Mouse (Mus musculus) mammary gland, adult 2 months (tissue): ENCODE measurements around the gene Mmp11. TPM values are rescaled to one million over a fixed set of nuclear protein-coding genes. Genes with fewer than 3 reads are reported as not detected.

Source experiments
- polyA plus RNA-seq: library from polyadenylated mRNA; depleted of rRNA; stranded (reverse); fragments of >200 nt; gene quantifications from 2 replicates; pipeline ENCODE4 v1.2.3, GENCODE M21; 2012; ENCODE audit warnings: low replicate concordance; rRNA removed

The Mmp11 gene
- 32.1 and 37.9 TPM in 2 replicates for polyA plus RNA-seq

DNA sequence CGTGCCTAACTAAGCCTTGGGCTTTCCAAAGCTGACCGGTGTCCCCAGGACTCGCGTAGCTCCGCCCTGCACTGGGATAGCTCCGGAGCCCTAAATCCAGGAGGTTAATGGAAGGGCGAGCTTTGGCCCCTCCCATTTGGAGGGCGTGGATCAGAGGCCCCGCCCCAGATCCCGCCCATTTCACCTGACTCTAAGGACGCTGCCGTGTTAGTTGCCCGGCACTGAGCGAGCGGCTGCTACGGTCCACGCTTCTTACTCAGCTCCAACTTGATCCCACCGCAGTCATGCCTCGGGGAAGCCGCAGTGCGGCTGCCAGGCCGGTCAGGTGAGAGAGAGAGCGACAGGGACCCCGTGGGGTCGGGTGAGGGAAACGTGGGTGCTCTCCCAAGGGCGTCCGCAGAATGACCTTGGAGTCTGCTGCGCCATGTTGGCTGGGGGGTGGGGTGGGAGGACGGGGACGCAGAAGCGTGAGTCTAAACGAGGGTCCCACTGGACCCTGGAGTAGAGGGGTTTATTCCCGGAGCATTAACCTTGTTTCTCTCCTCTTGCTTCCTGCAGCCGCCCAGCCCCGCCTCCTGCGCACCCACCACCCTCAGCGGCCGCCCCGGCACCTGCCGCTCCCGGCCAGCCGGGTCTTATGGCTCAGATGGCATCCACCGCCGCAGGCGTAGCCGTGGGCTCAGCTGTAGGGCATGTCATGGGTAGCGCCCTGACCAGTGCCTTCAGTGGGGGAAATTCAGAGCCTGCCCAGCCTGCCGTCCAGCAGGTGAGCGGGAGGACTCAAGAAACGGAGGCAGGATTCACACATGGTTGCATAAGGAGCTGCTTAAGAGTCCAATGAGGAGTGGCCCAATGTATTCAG, at the start of gene Mmp11:
TSS of gene Mmp11 (minus strand) at position 817 of the 862 bp plus-strand sequence.

DNA sequence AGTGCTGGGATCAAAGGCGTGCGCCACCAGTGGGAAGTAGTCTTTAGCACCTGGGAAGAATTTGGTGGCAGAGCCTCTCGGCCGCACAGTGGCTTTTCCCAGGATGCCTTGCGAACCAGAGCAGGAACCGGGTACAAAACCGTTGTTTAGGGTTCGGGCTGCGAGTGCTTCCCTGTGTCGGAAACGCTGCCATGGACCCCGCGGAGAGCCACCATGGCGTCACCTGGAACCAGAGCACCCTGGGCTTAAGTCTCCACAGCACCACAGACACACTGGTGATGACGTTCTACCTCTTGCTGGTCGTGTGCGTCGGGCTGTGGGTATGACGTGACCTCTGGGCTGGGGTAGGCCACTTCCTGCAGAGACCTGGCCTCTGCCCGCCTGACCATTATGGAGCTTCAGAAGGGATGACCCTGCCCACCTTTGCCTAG, 18.1 kb upstream of the Mmp11 start, which contains the start of gene Gm5134:
TSS of gene Gm5134 (plus strand) at position 134 of the 431 bp plus-strand sequence.

DNA sequence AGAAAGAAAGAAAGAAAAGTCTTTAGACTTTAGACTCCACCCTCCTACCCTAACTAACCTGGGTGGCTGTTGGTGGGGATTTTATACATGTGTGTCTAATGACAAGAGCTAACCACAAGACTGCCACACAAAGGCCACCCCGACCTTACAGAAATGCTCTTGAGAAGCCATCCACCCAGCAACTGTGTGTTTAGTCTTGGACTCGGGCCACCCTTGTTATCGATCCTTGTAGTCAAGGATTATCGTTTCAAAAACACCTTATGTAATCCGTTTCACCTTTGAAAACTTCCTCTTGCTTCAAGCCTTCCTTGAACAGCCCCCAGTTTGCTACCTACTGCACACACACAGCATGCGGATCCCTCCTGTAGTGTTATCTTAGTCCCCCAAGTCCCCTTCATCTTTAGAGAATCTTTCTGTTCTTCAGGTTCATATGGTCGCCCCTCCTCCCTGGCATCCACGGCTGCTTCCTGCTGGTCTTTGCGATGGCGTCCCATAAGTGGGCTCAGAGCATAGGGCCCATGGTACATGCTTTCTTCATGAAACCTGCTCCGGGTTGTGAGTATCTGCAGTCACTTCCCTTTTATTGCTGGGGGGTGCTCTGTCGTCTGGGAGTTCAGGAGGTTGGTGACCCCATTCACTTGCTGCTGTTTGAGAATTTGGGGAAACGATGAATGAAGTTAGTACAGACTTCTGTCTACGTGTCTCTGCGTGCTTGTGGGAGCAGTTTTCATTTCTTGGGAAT, 6.6 kb upstream of the Mmp11 start, which contains the start of gene Vpreb3:
TSS of gene Vpreb3 (plus strand) at position 322 of the 742 bp plus-strand sequence.

GRCm38 (mm10) chr10:75940520-75940919, 4.2 kb upstream of the Mmp11 start, which contains the start of gene Gm867:
TSS of gene Gm867 (minus strand) at chr10:75940672.

DNA sequence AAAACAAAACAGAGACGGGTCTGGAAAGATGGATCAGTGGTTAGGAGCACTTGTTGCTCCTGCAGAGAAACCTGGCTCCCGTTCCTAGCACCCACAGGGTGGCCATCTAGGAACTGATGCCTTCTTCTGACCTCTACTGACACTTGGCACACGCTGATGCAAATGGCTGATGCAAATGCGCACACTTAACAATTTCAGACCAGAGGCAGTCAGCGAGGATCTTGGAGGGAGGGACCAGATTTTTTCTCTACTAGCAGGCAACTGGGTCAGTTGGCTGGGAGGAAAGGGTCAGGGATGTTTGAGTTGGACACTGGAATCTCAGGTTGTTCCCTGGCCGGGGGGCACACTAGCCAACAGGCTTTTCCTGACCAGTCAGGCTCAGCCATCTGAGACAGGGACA, 3.4 kb downstream of the Mmp11 start, which contains the start of gene Chchd10:
TSS of gene Chchd10 (plus strand) at position 240 of the 400 bp plus-strand sequence.

DNA sequence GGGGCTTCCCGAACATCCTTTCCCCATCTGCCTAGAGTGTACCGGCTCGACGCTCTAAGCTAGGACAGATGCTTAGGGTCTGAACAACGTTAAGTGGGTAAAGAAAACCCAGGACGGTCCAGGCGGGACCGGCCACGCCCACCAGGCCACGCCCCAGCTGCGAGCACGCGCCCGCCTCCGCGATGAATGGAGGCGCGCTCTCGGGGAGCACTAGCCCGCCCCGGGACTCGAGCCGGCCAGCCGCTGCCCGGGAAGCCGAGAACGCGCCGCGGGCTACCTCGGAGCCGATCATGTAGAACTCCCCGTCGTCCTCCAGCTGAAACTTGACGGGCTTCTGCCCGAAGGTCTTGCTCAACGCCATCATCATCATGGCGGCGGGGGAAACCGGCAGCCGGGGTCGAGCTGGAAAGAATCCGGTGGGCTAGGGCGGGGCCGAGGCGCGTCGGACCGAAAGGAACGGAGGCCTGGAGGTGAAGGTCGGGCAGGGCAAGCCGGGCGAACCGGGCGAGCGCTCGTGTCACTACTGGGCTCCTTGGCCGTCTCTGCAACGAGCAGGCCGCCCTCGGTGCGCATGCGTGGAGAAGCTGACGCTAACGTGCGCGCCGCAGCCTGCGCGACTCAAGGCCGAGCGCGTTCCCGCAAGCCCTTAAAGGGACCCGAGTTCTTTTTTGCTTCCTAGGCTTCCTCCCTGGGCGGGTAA, 15.1 kb downstream of the Mmp11 start, which contains the start of gene Smarcb1:
TSS of gene Smarcb1 (minus strand) at position 592 of the 700 bp plus-strand sequence.

DNA sequence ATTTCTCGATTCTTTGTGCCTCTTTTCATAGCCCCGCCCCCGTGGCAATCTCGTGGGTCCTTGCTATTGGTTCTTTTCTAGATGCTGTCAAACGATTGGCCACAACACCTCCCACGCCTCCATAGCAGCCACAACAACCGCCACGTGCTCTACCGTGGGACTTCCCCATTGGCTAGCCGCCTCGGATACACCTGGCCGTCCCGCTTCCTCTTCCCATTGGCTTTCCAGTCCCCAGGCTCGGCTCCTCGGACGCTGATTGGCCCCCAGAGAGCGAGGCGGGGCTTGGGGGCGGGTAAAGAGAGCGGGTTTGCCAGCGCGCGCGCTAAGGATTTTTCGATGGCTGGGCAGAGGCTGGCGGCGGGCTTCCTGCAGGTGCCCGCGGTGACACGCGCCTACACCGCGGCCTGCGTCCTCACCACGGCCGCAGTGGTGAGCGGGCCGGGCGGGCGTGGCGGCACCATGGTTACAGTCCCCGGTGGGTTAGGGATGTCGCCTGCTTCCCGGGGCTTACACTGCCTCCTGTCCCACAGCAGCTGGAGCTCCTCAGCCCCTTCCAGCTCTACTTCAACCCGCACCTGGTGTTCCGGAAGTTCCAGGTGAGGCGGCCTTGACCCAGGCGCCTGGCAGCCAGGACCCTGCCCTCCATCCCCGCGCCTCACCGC, 43.1 kb downstream of the Mmp11 start, which contains the start of gene Derl3:
TSS of gene Derl3 (plus strand) at position 325 of the 662 bp plus-strand sequence.

Other genes with a start within 250 kb of the Mmp11 start
- gene Cabin1, start 172.2 kb downstream of the Mmp11 start, polyA plus RNA-seq: 44.9 and 71.1 TPM in 2 replicates
- 124 and 130 TPM in 2 replicates for gene Ddt, start 163.1 kb downstream of the Mmp11 start, polyA plus RNA-seq
- 0.80 TPM in 1 of 2 replicates, not detected in the other for gene Gm20441, start 155.5 kb downstream of the Mmp11 start, polyA plus RNA-seq
- 29.5 and 31.8 TPM in 2 replicates for gene Gstt3, start 155.1 kb downstream of the Mmp11 start, polyA plus RNA-seq
- gene Gstt1, start 137.9 kb downstream of the Mmp11 start, polyA plus RNA-seq: 102 and 142 TPM in 2 replicates
- gene Gstt4, start 114.0 kb downstream of the Mmp11 start, polyA plus RNA-seq: 0.13 TPM in 1 of 2 replicates, not detected in the other
- gene Gstt2, start 99.1 kb downstream of the Mmp11 start, polyA plus RNA-seq: 154 and 183 TPM in 2 replicates
- gene Mif, start 76.3 kb downstream of the Mmp11 start, polyA plus RNA-seq: 840 and 1,446 TPM in 2 replicates
- gene Derl3, start 43.1 kb downstream of the Mmp11 start, polyA plus RNA-seq: 3.8 and 13.0 TPM in 2 replicates
- 38.7 and 48.1 TPM in 2 replicates for gene Smarcb1, start 14.9 kb downstream of the Mmp11 start, polyA plus RNA-seq
- gene Chchd10, start 3.4 kb downstream of the Mmp11 start, polyA plus RNA-seq: 802 and 1,034 TPM in 2 replicates
- gene Gm867, start 4.2 kb upstream of the Mmp11 start, polyA plus RNA-seq: 0.37 TPM in 1 of 2 replicates, not detected in the other
- gene Vpreb3, start 6.6 kb upstream of the Mmp11 start, polyA plus RNA-seq: 42.7 and 65.7 TPM in 2 replicates
- gene Gm5134, start 18.0 kb upstream of the Mmp11 start, polyA plus RNA-seq: 0.27 and 0.53 TPM in 2 replicates
- 5.6 and 6.7 TPM in 2 replicates for gene Zfp280b, start 96.2 kb upstream of the Mmp11 start, polyA plus RNA-seq
- gene Slc5a4b, start 174.5 kb upstream of the Mmp11 start, polyA plus RNA-seq: not detected in 2 replicates
- not detected in 2 replicates for gene Slc5a4a, start 211.0 kb upstream of the Mmp11 start, polyA plus RNA-seq